In genomic region chr6:85137217-85138035, GRCm38 (mm10) we compare ENCODE assay signal across 7 mouse cellular contexts. TPM values are rescaled to one million over a fixed set of nuclear protein-coding genes. Genes with fewer than 3 reads are reported as not detected.
DNase-seq lines count a peak whose midpoint lies in the region; ATAC-seq and TF ChIP-seq lines count a peak whose summit lies in the region.

Gene Spr (minus strand): TSS chr6:85137766.

- TF ChIP-seq CTCF in kidney, adult 2 months (conservative IDR thresholded peaks at IDR 0.05; ENCODE audit: insufficient read depth, insufficient read length, low read depth, low read length), result peak; percentile 91
- peak; percentile 67; the same call in 1 of the 2 replicates for TF ChIP-seq CTCF in spleen, adult 2 months (IDR thresholded peaks at IDR 0.05; ENCODE audit: extremely low read depth, insufficient read depth, insufficient read length, insufficient replicate concordance)

- H3K27me3 ChIP-seq in embryonic facial prominence, embryonic 12.5 days, result no peaks in the 10 kb centered on the region
- no peaks in the 10 kb centered on the region for H3K27me3 ChIP-seq in kidney, adult 2 months (replicated peaks; ENCODE audit: control insufficient read depth, insufficient read depth, low read length)
- H3K27me3 ChIP-seq in limb, embryonic 12.5 days, result no peaks in the 10 kb centered on the region
- no peaks in the 10 kb centered on the region for H3K27me3 ChIP-seq in midbrain, embryonic 15.5 days (replicated peaks)
- no peaks in the 10 kb centered on the region for H3K27me3 ChIP-seq in spleen, adult 2 months (ENCODE audit: control insufficient read depth, insufficient read depth, low read length)

- H3K27ac ChIP-seq in embryonic facial prominence, embryonic 12.5 days, result peak within 1 kb of the TSS; percentile 91
- H3K27ac ChIP-seq in kidney, adult 2 months (ENCODE audit: insufficient read depth, low read depth, low read length), result peak within 1 kb of the TSS; percentile 94
- H3K27ac ChIP-seq in limb, embryonic 12.5 days, result peak within 1 kb of the TSS; percentile 95
- H3K27ac ChIP-seq in midbrain, embryonic 15.5 days, result peak within 1 kb of the TSS; percentile 85
- peak within 1 kb of the TSS; percentile 82 for H3K27ac ChIP-seq in spleen, adult 2 months (ENCODE audit: insufficient read depth, low read length)

- WGBS in embryonic facial prominence, embryonic 12.5 days, result under 1% methylated on average over 49 of the region's 49 CpGs
- under 1% methylated on average over 49 of the region's 49 CpGs for WGBS in kidney, adult 2 months
- under 1% methylated on average over 49 of the region's 49 CpGs for WGBS in limb, embryonic 12.5 days
- under 1% methylated on average over 49 of the region's 49 CpGs for WGBS in midbrain, embryonic 15.5 days
- WGBS in spleen, adult 2 months, result under 1% methylated on average over 49 of the region's 49 CpGs

- ATAC-seq in embryonic facial prominence, embryonic 12.5 days (ENCODE audit: insufficient number of reproducible peaks, insufficient read depth, low FRiP score, low TSS enrichment), result peak; percentile 88
- peak; percentile 87 for ATAC-seq in limb, embryonic 12.5 days (ENCODE audit: insufficient number of reproducible peaks, insufficient read depth, low FRiP score, low TSS enrichment, low read depth)
- ATAC-seq in midbrain, embryonic 15.5 days (replicated peaks), result peak; percentile 90

- 0 out of 2 replicates have a peak, but pooled peaks cover 3% of the 10 kb centered on the region for H3K4me1 ChIP-seq in embryonic facial prominence, embryonic 12.5 days
- no peaks in the 10 kb centered on the region for H3K4me1 ChIP-seq in kidney, adult 2 months (ENCODE audit: control insufficient read depth, insufficient read depth, low read length)
- peaks cover 4% of the 10 kb centered on the region for H3K4me1 ChIP-seq in limb, embryonic 12.5 days (replicated peaks)
- peaks cover 5% of the 10 kb centered on the region; the same call in 1 of the 2 replicates for H3K4me1 ChIP-seq in midbrain, embryonic 15.5 days
- no peaks in the 10 kb centered on the region for H3K4me1 ChIP-seq in spleen, adult 2 months (ENCODE audit: control insufficient read depth, insufficient read depth, insufficient read length)

- peak within 1 kb of the TSS; percentile 78 for H3K9ac ChIP-seq in embryonic facial prominence, embryonic 12.5 days
- H3K9ac ChIP-seq in limb, embryonic 12.5 days (replicated peaks), result peak within 1 kb of the TSS; percentile 84
- H3K9ac ChIP-seq in midbrain, embryonic 15.5 days, result peak within 1 kb of the TSS; percentile 72

- H3K4me3 ChIP-seq in embryonic facial prominence, embryonic 12.5 days, result peak within 1 kb of the TSS; percentile 78
- H3K4me3 ChIP-seq in kidney, adult 2 months (ENCODE audit: insufficient read depth, low read depth, low read length), result peak within 1 kb of the TSS; percentile 92
- H3K4me3 ChIP-seq in limb, embryonic 12.5 days (replicated peaks), result peak within 1 kb of the TSS; percentile 78
- peak within 1 kb of the TSS; percentile 73 for H3K4me3 ChIP-seq in midbrain, embryonic 15.5 days
- peak within 1 kb of the TSS; percentile 79 for H3K4me3 ChIP-seq in spleen, adult 2 months (ENCODE audit: extremely low read depth, insufficient read depth, insufficient read length)

- peaks cover 18% of the 10 kb centered on the region for H3K36me3 ChIP-seq in embryonic facial prominence, embryonic 12.5 days
- H3K36me3 ChIP-seq in kidney, adult 2 months (ENCODE audit: control insufficient read depth, insufficient read depth, low read length), result no peaks in the 10 kb centered on the region
- H3K36me3 ChIP-seq in limb, embryonic 12.5 days, result peaks cover 22% of the 10 kb centered on the region
- no peaks in the 10 kb centered on the region for H3K36me3 ChIP-seq in midbrain, embryonic 15.5 days (replicated peaks)
- H3K36me3 ChIP-seq in spleen, adult 2 months (ENCODE audit: control insufficient read depth, insufficient read depth, low read length), result 0 out of 2 replicates have a peak, but pooled peaks cover 1% of the 10 kb centered on the region

- H3K4me2 ChIP-seq in embryonic facial prominence, embryonic 12.5 days (replicated peaks), result peak within 1 kb of the TSS; percentile 54
- H3K4me2 ChIP-seq in limb, embryonic 12.5 days, result peak within 1 kb of the TSS; percentile 59
- peak within 1 kb of the TSS; percentile 69 for H3K4me2 ChIP-seq in midbrain, embryonic 15.5 days

- H3K9me3 ChIP-seq in embryonic facial prominence, embryonic 12.5 days, result no peaks in the 10 kb centered on the region
- no peaks in the 10 kb centered on the region for H3K9me3 ChIP-seq in limb, embryonic 12.5 days
- no peaks in the 10 kb centered on the region for H3K9me3 ChIP-seq in midbrain, embryonic 15.5 days

- DNase-seq in adrenal gland, postnatal 25 days, result peak; percentile 91
- DNase-seq in heart, adult 18-20 months, result peak; percentile 97 to 98
- peak; percentile 98 for DNase-seq in kidney, adult 2 months
- DNase-seq in spleen, adult 2 months (ENCODE audit: low read depth in 1 of 2, low spot score in 2 of 2), result peak; percentile 59 to 76

- TF ChIP-seq POLR2A in kidney, adult 2 months (IDR thresholded peaks at IDR 0.05; ENCODE audit: low read depth, low read length), result peak; percentile 84
- TF ChIP-seq POLR2A in spleen, adult 2 months (IDR thresholded peaks at IDR 0.05; ENCODE audit: low read depth, low read length), result peak; percentile 62; the same call in 1 of the 2 replicates

RNA-seq across cellular contexts. Expression of gene Spr, which starts in this region (rescaled TPM):
- 64.3 and 81.8 TPM in 2 replicates for total RNA-seq in adrenal gland, postnatal 25 days (2021)
- 41.7 and 44.9 TPM in 2 replicates for polyA plus RNA-seq in embryonic facial prominence, embryonic 12.5 days (2016; fragmentation: Nextera tagmentation; extraction: Ambion mirVana)
- total RNA-seq in heart, adult 18-20 months (2021), result 100 to 1,000 TPM in 1 of 2 experiments, 10 to 100 TPM in 1; 97.0 to 109 TPM
- polyA plus RNA-seq in kidney, adult 2 months (2012; rRNA removed), result 65.7 and 79.7 TPM in 2 replicates
- polyA plus RNA-seq in limb, embryonic 12.5 days (2016; fragmentation: Nextera tagmentation; extraction: Ambion mirVana), result 36.5 and 49.8 TPM in 2 replicates
- 24.8 and 25.6 TPM in 2 replicates for polyA plus RNA-seq in midbrain, embryonic 15.5 days (2015; fragmentation: Nextera tagmentation; extraction: Ambion mirVana)
- polyA plus RNA-seq in spleen, adult 2 months (2012; rRNA removed), result 10.2 and 10.3 TPM in 2 replicates

Comparison
In these comparisons a context has a peak if more than half of its experiments do, and no peak if none do; other contexts are left out.
1. Peak in every context shown above with its lines: DNase-seq, ATAC-seq, H3K4me3 ChIP-seq and H3K27ac ChIP-seq.